Mouse (Mus musculus) urinary bladder, adult 2 months (tissue): ENCODE data around the gene Cd320. TPM values are rescaled to one million over a fixed set of nuclear protein-coding genes. Genes with fewer than 3 reads are reported as not detected.
"Not testable (repeated sequence)": the region's sequence is repeated elsewhere in the genome, so short reads cannot be mapped to it uniquely, and the experiment has no call there.

ENCODE experiments used
- DNase-seq: peaks from one replicate; pipeline ENCODE4 v3.0.0; 2022; ENCODE audit warnings: low spot score
- polyA plus RNA-seq: library from polyadenylated mRNA; depleted of rRNA; stranded (reverse); fragments of >200 nt; gene quantifications from 2 replicates; pipeline ENCODE4 v1.2.3, GENCODE M21; 2012; rRNA removed

Gene Cd320
- 21.4 and 21.5 TPM in 2 replicates for polyA plus RNA-seq

GRCm38 (mm10) chr17:33842966-33843795 lies at the start of gene Cd320:
Gene Cd320 (plus strand): TSS chr17:33843091.
- peak; percentile 89 for DNase-seq

- DNase-seq, result no peak
Measured at GRCm38 (mm10) chr17:33798306-33798705, 44.6 kb upstream of the Cd320 start.

- DNase-seq, result no peak
Measured at GRCm38 (mm10) chr17:33799277-33799676, 43.6 kb upstream of the Cd320 start.

GRCm38 (mm10) chr17:33802221-33802620 lies 40.7 kb upstream of the Cd320 start:
- DNase-seq, result no peak

GRCm38 (mm10) chr17:33804205-33804604 lies 38.7 kb upstream of the Cd320 start:
- no peak for DNase-seq

- no peak for DNase-seq
Measured at GRCm38 (mm10) chr17:33804745-33805144, 38.1 kb upstream of the Cd320 start.

- no peak for DNase-seq
Measured at GRCm38 (mm10) chr17:33807181-33807888, 35.6 kb upstream of the Cd320 start.

GRCm38 (mm10) chr17:33808192-33808591 lies 34.7 kb upstream of the Cd320 start:
- DNase-seq, result no peak

- peak; percentile 72 for DNase-seq
Measured at GRCm38 (mm10) chr17:33810334-33811141, 32.4 kb upstream of the Cd320 start, which contains the start of gene Kank3. Gene Kank3 (plus strand): TSS chr17:33810519.

- no peak for DNase-seq
Measured at GRCm38 (mm10) chr17:33811142-33811516, 31.8 kb upstream of the Cd320 start.

- no peak for DNase-seq
Measured at GRCm38 (mm10) chr17:33812475-33812874, 30.4 kb upstream of the Cd320 start.

- DNase-seq, result no peak
Measured at GRCm38 (mm10) chr17:33812990-33813389, 29.9 kb upstream of the Cd320 start.

GRCm38 (mm10) chr17:33815399-33815798 lies 27.5 kb upstream of the Cd320 start:
- DNase-seq, result no peak

- DNase-seq, result no peak
Measured at GRCm38 (mm10) chr17:33816612-33817011, 26.3 kb upstream of the Cd320 start.

- DNase-seq, result peak; percentile 78
Measured at GRCm38 (mm10) chr17:33817184-33817968, 25.5 kb upstream of the Cd320 start.

- DNase-seq, result no peak
Measured at GRCm38 (mm10) chr17:33817969-33818643, 24.8 kb upstream of the Cd320 start.

GRCm38 (mm10) chr17:33822436-33822959 lies 20.4 kb upstream of the Cd320 start:
- no peak for DNase-seq

GRCm38 (mm10) chr17:33823171-33823570 lies 19.7 kb upstream of the Cd320 start:
- not testable (repeated sequence) for DNase-seq

- peak; percentile 96 for DNase-seq
Measured at GRCm38 (mm10) chr17:33824084-33824996, 18.6 kb upstream of the Cd320 start, which contains the start of the genes Rps28 and Ndufa7. Gene Rps28 (minus strand): TSS chr17:33824562. Gene Ndufa7 (plus strand): TSS chr17:33824572.
